Mouse (Mus musculus): ENCODE measurements around the gene Ccdc83.
A peak's percentile ranks its signal among the peaks of the same experiment; 100 is the strongest.

Gene Ccdc83

DNA sequence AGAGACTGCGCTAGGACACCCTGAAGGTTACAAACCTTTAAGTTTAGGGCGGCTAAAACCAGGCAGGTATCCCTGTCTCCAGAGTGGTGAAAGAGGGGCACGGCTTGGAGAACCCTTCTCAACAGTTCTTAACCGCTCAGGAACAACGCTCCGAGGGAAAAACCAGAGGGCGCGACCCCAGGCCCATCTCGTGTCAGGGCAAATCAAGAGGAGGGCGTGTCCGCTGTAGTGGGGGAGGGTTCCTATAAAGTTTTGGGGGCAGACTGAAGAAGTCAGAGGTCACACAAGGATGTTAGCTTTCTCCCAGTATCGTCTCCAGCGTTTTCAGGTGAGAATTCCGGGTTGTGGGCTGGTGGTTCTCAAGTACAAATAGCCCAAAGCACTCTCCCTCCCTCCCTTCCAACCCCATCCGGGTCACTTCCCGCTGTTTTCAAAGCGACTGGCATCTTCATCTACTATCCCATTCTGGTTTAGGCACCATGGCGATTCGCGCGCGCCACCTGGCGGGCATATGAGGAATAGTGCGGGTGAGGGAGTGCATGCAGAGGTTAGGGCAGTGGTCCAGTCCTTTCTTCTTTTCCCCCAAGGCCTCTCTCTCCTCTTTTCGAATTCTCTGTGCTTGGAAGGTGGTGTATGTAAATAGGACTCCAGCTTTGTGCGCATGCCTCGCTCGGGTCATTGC is at the start of gene Ccdc83:
TSS of gene Ccdc83 (minus strand) at position 489 of the 682 bp plus-strand sequence.
- DNase-seq: peak; percentile 77 to 82

DNA sequence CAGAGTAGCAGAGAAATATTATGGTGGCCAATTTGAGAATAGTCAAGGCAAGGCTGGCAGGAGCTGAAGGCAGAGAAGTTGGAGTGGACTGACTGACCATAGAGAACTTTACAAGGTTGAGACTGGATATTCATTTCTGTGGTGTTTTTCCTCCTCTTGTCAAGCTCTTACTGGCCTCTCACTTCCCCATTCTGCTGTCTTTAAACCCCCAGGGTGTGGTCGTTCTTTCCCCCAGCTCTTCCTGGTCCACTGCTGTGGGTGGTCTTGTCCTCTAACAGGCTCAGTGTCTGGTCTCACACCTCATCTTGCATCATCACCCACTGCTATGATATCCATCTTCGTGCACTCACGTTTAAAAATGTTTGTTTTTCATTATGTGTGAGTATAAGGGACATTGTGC is 47.8 kb upstream of the Ccdc83 start:
- DNase-seq: no peak

GRCm38 (mm10) chr7:90312151-90312883 is 46.7 kb upstream of the Ccdc83 start:
- no peak for DNase-seq

DNA sequence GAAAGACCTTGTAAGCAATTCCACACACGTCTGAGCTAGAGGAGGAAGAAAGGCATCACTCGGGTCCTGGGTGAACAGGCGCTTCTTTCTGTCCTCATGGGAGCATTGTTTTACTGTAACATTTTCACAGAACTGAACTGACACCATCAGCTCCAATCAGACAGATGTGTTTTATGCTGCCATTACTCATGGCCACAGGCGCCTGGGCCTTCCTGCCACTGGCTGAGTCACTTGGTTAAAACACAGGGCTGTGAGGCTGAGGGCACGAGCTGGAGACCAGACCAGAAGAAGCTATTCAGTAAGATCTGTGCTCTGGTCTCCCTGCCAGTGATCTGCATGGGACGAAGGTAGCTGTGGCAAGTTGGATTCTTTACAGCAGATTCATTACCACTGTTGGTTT is 42.4 kb upstream of the Ccdc83 start:
- DNase-seq: no peak

GRCm38 (mm10) chr7:90306968-90307367 is 41.4 kb upstream of the Ccdc83 start:
- no peak for DNase-seq

- no peak for DNase-seq
Observed at GRCm38 (mm10) chr7:90306079-90306478, 40.5 kb upstream of the Ccdc83 start.

DNA sequence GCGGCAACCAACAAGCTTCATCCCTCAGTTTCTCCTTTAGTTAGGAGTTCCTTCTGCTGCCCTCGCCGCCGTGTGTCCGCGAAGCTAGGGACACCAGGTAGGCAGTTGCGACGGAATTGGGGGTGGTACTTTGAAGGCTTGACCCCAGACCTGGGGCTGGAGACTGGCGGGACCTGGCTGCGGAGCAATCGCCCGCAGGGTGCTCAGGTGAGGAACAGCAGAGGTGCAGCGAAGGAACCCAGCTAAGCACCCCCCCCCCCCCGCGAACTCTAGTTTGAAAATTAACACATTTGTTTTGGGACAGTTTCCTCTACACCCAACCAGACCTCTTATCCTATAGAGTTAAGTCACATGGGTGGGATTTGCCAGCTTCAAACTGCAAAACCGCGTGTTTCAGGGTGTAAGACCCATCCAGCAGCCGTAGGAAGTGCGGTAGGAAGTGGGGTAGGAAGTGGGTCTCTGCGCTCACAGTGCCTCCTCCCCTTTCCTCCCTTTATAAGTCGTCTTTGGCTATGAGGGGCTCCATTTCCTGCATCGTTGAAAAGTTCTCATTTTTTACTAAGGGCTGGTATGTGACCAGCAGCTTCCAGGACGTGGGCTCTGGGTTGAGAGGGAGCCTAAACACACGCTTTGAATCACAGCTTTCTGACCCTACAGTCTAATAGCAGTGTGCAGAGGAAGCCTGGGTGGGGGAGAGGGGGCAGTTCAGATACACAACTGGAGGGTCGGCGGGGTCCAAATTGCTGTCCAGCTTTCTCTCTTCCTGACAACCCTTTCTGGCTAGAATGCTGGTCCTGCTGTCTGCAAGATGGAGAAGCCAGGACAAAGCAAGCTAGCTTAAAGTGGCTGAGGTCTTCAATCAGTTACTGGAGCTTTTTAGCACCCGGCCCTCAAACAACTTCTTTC is 37.3 kb upstream of the Ccdc83 start:
- peak in 1 of 2 experiments; percentile 7 for DNase-seq

- DNase-seq: peak; percentile 46 to 62
Observed at GRCm38 (mm10) chr7:90301942-90302646, 36.5 kb upstream of the Ccdc83 start, which contains the start of gene Sytl2. Sytl2 (plus strand) TSS chr7:90302252.

DNA sequence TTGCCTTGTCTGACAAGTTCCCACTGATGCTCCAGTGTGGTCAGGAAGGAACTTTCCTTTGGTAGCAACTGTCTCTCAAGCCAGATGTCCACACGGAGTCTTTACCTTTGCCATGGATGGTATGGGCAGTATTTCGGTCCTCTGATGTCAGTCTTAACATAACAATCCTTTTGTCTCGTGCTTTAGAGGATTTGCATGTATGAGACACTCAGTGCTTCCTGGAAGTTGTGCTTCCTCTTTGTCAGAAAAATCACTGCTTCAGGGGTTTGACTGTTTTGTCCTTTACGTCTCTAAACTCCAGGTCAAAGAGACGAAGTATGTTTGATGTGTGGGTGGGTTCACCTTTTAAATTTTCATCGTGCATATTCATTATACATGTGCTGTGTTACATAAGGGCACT is 26.3 kb upstream of the Ccdc83 start:
- DNase-seq: no peak

GRCm38 (mm10) chr7:90284793-90285192 is 19.2 kb upstream of the Ccdc83 start:
- no peak for DNase-seq

- DNase-seq: no peak
Observed at GRCm38 (mm10) chr7:90282786-90283185, 17.2 kb upstream of the Ccdc83 start.

GRCm38 (mm10) chr7:90281759-90282546 is 16.4 kb upstream of the Ccdc83 start:
- no peak for DNase-seq

- no peak for DNase-seq
Observed at GRCm38 (mm10) chr7:90280878-90281277, 15.3 kb upstream of the Ccdc83 start.

DNA sequence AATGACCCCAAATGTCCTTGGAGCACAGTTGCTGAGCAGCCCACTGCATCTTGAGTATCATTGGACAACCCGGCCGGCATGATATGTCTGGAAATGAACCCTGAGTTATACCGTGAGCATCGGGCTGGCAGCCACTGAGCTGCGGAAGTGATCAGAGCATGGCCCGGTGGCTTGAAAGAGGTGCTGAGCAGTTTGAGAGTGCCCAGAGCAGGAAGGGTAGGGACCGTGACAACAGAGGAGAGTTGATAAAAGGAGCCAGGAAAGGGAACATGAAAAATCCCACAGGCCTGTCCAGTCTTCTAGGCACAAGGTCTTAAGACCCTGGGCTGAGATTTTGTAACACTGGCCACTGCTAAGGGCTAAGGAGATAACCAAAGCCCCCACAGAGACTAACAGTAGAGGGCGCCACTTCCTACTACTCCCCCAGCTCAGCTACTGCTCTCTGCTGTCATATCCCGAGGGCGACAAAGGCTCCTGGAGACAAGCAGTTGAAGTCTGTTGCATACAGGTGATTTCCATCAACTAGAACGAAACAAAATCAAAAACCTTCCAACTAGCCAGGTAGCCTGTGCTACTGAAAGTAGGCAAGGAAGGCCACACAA is 14.8 kb upstream of the Ccdc83 start:
- DNase-seq: peak; percentile 24 to 39

DNA sequence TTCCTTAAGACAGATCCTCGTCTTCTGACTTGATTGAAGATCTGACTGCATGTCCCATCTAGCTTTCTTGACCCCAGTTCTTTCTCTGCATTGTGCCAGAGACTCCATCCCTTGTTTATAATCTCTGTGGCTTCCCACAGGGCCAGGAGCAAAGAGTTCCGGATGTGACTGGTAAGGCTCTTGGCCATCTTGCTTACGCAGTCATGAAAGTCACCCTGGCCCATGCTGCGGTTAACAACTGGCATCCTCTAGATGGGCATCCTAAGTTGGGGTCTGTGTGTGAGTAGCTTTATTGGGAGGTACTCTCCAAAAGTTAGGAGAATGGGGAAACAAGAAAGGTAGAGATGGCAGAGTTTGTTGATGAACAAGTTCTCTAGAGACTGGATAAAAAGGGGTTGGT is 13.6 kb upstream of the Ccdc83 start:
- DNase-seq: no peak

DNA sequence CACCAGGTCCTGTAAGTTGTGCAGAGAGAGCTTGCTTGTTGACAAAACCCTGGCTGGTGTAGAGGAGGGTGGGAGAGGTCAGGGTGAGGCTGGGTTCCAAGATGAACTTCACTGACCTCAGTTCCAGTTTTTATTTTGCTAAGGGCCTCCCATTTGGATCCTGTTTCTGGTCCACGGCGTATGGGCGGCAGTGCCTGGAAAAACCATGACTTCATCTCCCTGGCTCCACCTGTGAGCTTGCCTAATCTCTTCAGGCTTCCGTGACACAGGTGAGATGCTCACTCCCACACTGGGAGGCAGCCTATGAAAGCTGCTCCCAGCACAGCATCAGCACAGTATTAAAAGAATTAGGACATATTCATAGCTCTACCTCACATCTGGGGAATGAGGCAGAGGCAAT is 12.2 kb upstream of the Ccdc83 start:
- DNase-seq: no peak

DNA sequence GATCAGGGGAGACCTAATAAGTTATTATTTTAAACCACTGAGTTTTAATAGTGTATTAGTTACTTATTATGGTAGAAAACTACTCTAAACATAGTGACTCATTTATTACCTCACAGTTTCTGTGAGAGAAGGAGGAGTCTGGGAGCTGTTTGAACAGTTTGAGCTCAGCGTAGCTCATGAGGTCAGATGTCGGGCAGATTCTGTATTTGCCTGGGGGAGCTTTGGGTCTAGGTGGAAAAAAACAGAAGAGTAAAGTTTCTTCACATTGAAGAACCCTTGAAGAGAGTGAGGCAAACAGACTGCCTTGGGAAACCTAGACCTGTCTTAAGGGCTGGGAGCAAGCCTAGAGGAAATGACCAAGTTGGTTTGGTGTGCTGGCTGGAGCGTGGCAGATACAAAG is 11.7 kb upstream of the Ccdc83 start:
- no peak for DNase-seq

DNA sequence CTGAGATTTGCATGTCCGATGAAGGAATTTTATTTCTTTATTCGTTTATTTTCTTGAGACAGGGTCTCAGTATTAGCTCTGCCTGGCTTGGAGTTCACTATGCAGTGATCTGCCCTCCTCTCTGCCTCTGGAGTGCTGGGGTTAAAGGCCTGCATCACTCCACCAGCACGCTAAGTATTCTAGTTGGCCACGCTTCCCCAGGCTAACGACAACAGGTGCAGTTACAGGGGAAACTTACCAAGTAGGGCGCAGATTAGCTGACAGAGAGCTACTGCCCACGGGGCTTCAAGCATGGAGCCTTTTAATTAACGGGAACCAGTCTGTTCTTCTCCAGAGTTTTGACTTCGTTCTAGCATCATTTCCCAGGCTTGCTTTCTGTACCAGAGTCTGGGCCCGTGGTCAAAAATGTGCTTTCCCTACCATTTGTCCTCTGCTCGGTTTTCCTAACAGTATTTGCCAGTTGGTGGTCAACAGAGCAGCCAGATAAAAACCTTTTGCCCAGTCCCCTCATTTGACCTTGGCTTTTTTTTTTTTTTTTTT is 9.1 kb upstream of the Ccdc83 start:
- DNase-seq: no peak

- DNase-seq: no peak
Observed at GRCm38 (mm10) chr7:90270141-90270540, 4.6 kb upstream of the Ccdc83 start.

- DNase-seq: no peak
Observed at GRCm38 (mm10) chr7:90261902-90262599, 3.5 kb downstream of the Ccdc83 start.
